Mouse (Mus musculus) hindbrain, embryonic 15.5 days (tissue): ENCODE measurements at regions not wholly inside any gene's neighbourhood (a gene's known extent, or its start where the extent isn't known, plus 50 kb on each side); places are given as distances from the start of the nearest gene placed in this dataset.

ENCODE experiments used
- ATAC-seq: fragments of 200-750 bp; cut with Nextera tagmentation; 2 replicates; pipeline ENCODE4 v1.8.0; 2017; ENCODE audit warnings: low read depth, moderate number of reproducible peaks, moderate TSS enrichment; ENCODE audit not compliant: low FRiP score
- H3K27ac ChIP-seq: fragments of 300-500 bp; sonication (generic); replicated peaks from 2 replicates; pipeline ENCODE4 v1.5.1; 2015; ENCODE audit warnings: mild to moderate bottlenecking, inconsistent platforms
- H3K27me3 ChIP-seq: fragments of 300-500 bp; sonication (generic); 2 replicates; pipeline ENCODE4 v1.6.1; 2015; ENCODE audit warnings: control low read depth, inconsistent platforms
- H3K36me3 ChIP-seq: fragments of 300-500 bp; sonication (generic); 2 replicates; pipeline ENCODE4 v1.6.1; 2015; ENCODE audit warnings: control low read depth, inconsistent platforms
- H3K4me1 ChIP-seq: fragments of 300-500 bp; sonication (generic); replicated peaks from 2 replicates; pipeline ENCODE4 v1.6.1; 2015; ENCODE audit warnings: control low read depth, inconsistent platforms
- H3K4me2 ChIP-seq: fragments of 300-500 bp; sonication (generic); 2 replicates; pipeline ENCODE4 v1.6.1; 2015; ENCODE audit warnings: moderate library complexity, mild to moderate bottlenecking, inconsistent platforms
- H3K4me3 ChIP-seq: fragments of 300-500 bp; sonication (generic); 2 replicates; pipeline ENCODE4 v1.5.1; 2015; ENCODE audit warnings: mild to moderate bottlenecking, inconsistent platforms
- H3K9ac ChIP-seq: fragments of 300-500 bp; sonication (generic); 2 replicates; pipeline ENCODE4 v1.6.1; 2015; ENCODE audit warnings: inconsistent platforms
- H3K9me3 ChIP-seq: fragments of 300-500 bp; sonication (generic); 2 replicates; pipeline ENCODE4 v1.6.1; 2016; ENCODE audit warnings: control low read depth, inconsistent platforms
- WGBS: fragments of 180-500 bp; shearing (Covaris S2); methylation state at CpG from one replicate; pipeline ENCODE4 v1.1.7; 2015; 5-methylcytosine and 5-hydroxymethylcytosine counted together

GRCm38 (mm10) chr8:48970655-48971054, 126.9 kb upstream of the Tenm3 start:
- H3K36me3 ChIP-seq: no peaks in the 10 kb centered on the region
- H3K9me3 ChIP-seq: no peaks in the 10 kb centered on the region
- 72% methylated on average over 5 of the region's 5 CpGs for WGBS
- H3K9ac ChIP-seq: no peak overlapping the region
- H3K4me3 ChIP-seq: no peak overlapping the region
- H3K27me3 ChIP-seq: no peaks in the 10 kb centered on the region
- no peak overlapping the region for H3K27ac ChIP-seq
- no peak for ATAC-seq
- H3K4me2 ChIP-seq: no peak overlapping the region
- H3K4me1 ChIP-seq: no peaks in the 10 kb centered on the region

GRCm38 (mm10) chr8:48964929-48965328, 121.2 kb upstream of the Tenm3 start:
- H3K4me2 ChIP-seq: no peak overlapping the region
- 76% methylated on average over 1 of the region's 1 CpGs for WGBS

GRCm38 (mm10) chr8:48957614-48958013, 113.9 kb upstream of the Tenm3 start:
- 82% methylated on average over 5 of the region's 5 CpGs for WGBS
- Histone ChIP-seq H3K4me3 (no peak overlapping the region), H3K4me1 (no peaks in the 10 kb centered on the region), H3K36me3 (no peaks in the 10 kb centered on the region), H3K9me3 (no peaks in the 10 kb centered on the region), H3K9ac (no peak overlapping the region), H3K27me3 (no peaks in the 10 kb centered on the region), H3K27ac (no peak overlapping the region), H3K4me2 (no peak overlapping the region)
- no peak for ATAC-seq

More at GRCm38 (mm10) chr8:48964929-48965328, 121.2 kb upstream of the Tenm3 start:
- Histone ChIP-seq H3K4me1 (no peaks in the 10 kb centered on the region), H3K4me3 (no peak overlapping the region), H3K9ac (no peak overlapping the region), H3K27ac (no peak overlapping the region), H3K9me3 (no peaks in the 10 kb centered on the region), H3K27me3 (no peaks in the 10 kb centered on the region), H3K36me3 (no peaks in the 10 kb centered on the region)
- no peak for ATAC-seq

GRCm38 (mm10) chr8:48951412-48951811, 107.7 kb upstream of the Tenm3 start:
- Histone ChIP-seq H3K4me3 (no peak overlapping the region), H3K9me3 (no peaks in the 10 kb centered on the region), H3K9ac (no peak overlapping the region), H3K36me3 (no peaks in the 10 kb centered on the region), H3K4me1 (no peaks in the 10 kb centered on the region), H3K27ac (no peak overlapping the region), H3K4me2 (no peak overlapping the region), H3K27me3 (no peaks in the 10 kb centered on the region)
- no peak for ATAC-seq
- WGBS: 65% methylated on average over 10 of the region's 10 CpGs

- Histone ChIP-seq H3K4me2 (no peak overlapping the region), H3K4me1 (no peaks in the 10 kb centered on the region), H3K36me3 (no peaks in the 10 kb centered on the region), H3K9me3 (no peaks in the 10 kb centered on the region), H3K27ac (no peak overlapping the region), H3K27me3 (no peaks in the 10 kb centered on the region), H3K4me3 (no peak overlapping the region), H3K9ac (no peak overlapping the region)
- ATAC-seq: no peak
- 24% methylated on average over 1 of the region's 1 CpGs for WGBS
Measured at GRCm38 (mm10) chr8:48944177-48944576, 100.4 kb upstream of the Tenm3 start.

- no peaks in the 10 kb centered on the region for H3K27me3 ChIP-seq
- H3K9me3 ChIP-seq: no peaks in the 10 kb centered on the region
- no peak overlapping the region for H3K4me2 ChIP-seq
- H3K9ac ChIP-seq: no peak overlapping the region
- WGBS: 95% methylated on average over 3 of the region's 3 CpGs
- no peak for ATAC-seq
- H3K27ac ChIP-seq: no peak overlapping the region
- no peak overlapping the region for H3K4me3 ChIP-seq
- no peaks in the 10 kb centered on the region for H3K4me1 ChIP-seq
- H3K36me3 ChIP-seq: no peaks in the 10 kb centered on the region
Measured at GRCm38 (mm10) chr8:48937144-48937543, 93.4 kb upstream of the Tenm3 start.

- no peak overlapping the region for H3K4me2 ChIP-seq
- no peaks in the 10 kb centered on the region for H3K36me3 ChIP-seq
- no peaks in the 10 kb centered on the region for H3K9me3 ChIP-seq
- no peak overlapping the region for H3K4me3 ChIP-seq
- 70% methylated on average over 11 of the region's 11 CpGs for WGBS
- no peak for ATAC-seq
- H3K9ac ChIP-seq: no peak overlapping the region
- H3K27me3 ChIP-seq: no peaks in the 10 kb centered on the region
- H3K4me1 ChIP-seq: no peaks in the 10 kb centered on the region
- no peak overlapping the region for H3K27ac ChIP-seq
Measured at GRCm38 (mm10) chr8:48927135-48927534, 83.4 kb upstream of the Tenm3 start.

GRCm38 (mm10) chr8:48915275-48915674, 71.5 kb upstream of the Tenm3 start:
- no peaks in the 10 kb centered on the region for H3K27me3 ChIP-seq
- H3K36me3 ChIP-seq: no peaks in the 10 kb centered on the region
- WGBS: 63% methylated on average over 3 of the region's 3 CpGs
- ATAC-seq: no peak
- no peak overlapping the region for H3K27ac ChIP-seq
- no peak overlapping the region for H3K4me2 ChIP-seq
- no peaks in the 10 kb centered on the region for H3K9me3 ChIP-seq
- no peaks in the 10 kb centered on the region for H3K4me1 ChIP-seq
- H3K9ac ChIP-seq: no peak overlapping the region
- H3K4me3 ChIP-seq: no peak overlapping the region

- Histone ChIP-seq H3K36me3 (no peaks in the 10 kb centered on the region), H3K4me2 (no peak overlapping the region), H3K9me3 (no peaks in the 10 kb centered on the region), H3K27ac (no peak overlapping the region), H3K4me1 (no peaks in the 10 kb centered on the region), H3K27me3 (no peaks in the 10 kb centered on the region), H3K9ac (no peak overlapping the region), H3K4me3 (no peak overlapping the region)
- no peak for ATAC-seq
- WGBS: 83% methylated on average over 4 of the region's 4 CpGs
Measured at GRCm38 (mm10) chr8:48912842-48913241, 69.1 kb upstream of the Tenm3 start.

GRCm38 (mm10) chr8:48901668-48902406, 58.1 kb upstream of the Tenm3 start:
- no peaks in the 10 kb centered on the region for H3K27me3 ChIP-seq
- H3K36me3 ChIP-seq: no peaks in the 10 kb centered on the region
- no peaks in the 10 kb centered on the region; the same call in 1 of the 2 replicates for H3K4me1 ChIP-seq
- H3K9ac ChIP-seq: no peak overlapping the region
- no peak overlapping the region for H3K4me2 ChIP-seq
- ATAC-seq: no peak
- H3K9me3 ChIP-seq: no peaks in the 10 kb centered on the region
- 93% methylated on average over 6 of the region's 6 CpGs for WGBS
- no peak overlapping the region for H3K27ac ChIP-seq
- H3K4me3 ChIP-seq: no peak overlapping the region

GRCm38 (mm10) chr8:48896687-48897086, 52.9 kb upstream of the Tenm3 start:
- ATAC-seq: no peak
- Histone ChIP-seq H3K9me3 (no peaks in the 10 kb centered on the region), H3K4me2 (no peak overlapping the region), H3K4me1 (no peaks in the 10 kb centered on the region; the same call in 1 of the 2 replicates), H3K9ac (no peak overlapping the region), H3K4me3 (no peak overlapping the region), H3K27ac (no peak overlapping the region), H3K27me3 (no peaks in the 10 kb centered on the region), H3K36me3 (no peaks in the 10 kb centered on the region)
- WGBS: 76% methylated on average over 2 of the region's 2 CpGs

- no peaks in the 10 kb centered on the region for H3K36me3 ChIP-seq
- H3K27me3 ChIP-seq: no peaks in the 10 kb centered on the region
- WGBS: 41% methylated on average over 7 of the region's 7 CpGs
- H3K4me2 ChIP-seq: no peak overlapping the region
- H3K27ac ChIP-seq: no peak overlapping the region
- no peaks in the 10 kb centered on the region; the same call in 1 of the 2 replicates for H3K4me1 ChIP-seq
- H3K4me3 ChIP-seq: no peak overlapping the region
- ATAC-seq: no peak
- H3K9me3 ChIP-seq: no peaks in the 10 kb centered on the region
- no peak overlapping the region for H3K9ac ChIP-seq
Measured at GRCm38 (mm10) chr8:48896251-48896650, 52.5 kb upstream of the Tenm3 start.

- no peak overlapping the region for H3K4me2 ChIP-seq
- no peak for ATAC-seq
- H3K9ac ChIP-seq: no peak overlapping the region
- H3K27me3 ChIP-seq: no peaks in the 10 kb centered on the region
- no peaks in the 10 kb centered on the region for H3K9me3 ChIP-seq
- WGBS: 62% methylated on average over 8 of the region's 8 CpGs
- H3K4me3 ChIP-seq: no peak overlapping the region
- no peaks in the 10 kb centered on the region; the same call in 1 of the 2 replicates for H3K4me1 ChIP-seq
- H3K27ac ChIP-seq: no peak overlapping the region
- H3K36me3 ChIP-seq: no peaks in the 10 kb centered on the region
Measured at GRCm38 (mm10) chr8:48895586-48895985, 51.8 kb upstream of the Tenm3 start.
